Comparison of ENCODE assay signal across 8 mouse cellular contexts in the genomic region with DNA sequence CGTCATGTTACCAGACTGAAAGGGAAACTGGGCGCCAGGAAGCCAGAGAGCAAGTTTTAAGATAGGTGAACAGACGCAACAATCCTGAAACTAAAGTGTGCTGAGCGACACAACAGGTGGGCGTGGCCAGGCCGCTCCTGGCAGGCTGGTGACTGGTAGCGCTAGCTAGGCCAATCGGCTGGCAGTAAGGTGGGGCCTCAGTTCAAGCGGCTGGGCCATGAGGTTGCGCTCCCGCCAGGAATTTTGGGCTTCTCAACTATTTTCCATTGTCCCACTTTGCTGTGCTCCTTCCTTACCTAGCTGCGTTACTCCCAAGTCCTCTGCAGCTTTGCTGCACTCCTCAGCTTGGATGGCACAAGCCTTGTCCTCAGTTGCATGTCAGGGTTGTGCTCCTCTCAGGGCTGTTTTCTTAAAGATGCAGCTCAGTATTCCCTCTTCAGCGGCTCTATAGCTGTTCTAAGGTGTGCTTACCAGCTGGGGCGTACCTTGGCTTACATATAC. TPM values are rescaled to one million over a fixed set of nuclear protein-coding genes. Genes with fewer than 3 reads are reported as not detected.
A peak's percentile ranks its signal among the peaks of the same experiment; 100 is the strongest.
DNase-seq lines count a peak whose midpoint lies in the region; ATAC-seq lines count a peak whose summit lies in the region.

A gene (minus strand): TSS at position 30 of the 501 bp plus-strand sequence.

- H3K4me3 ChIP-seq in forebrain, embryonic 13.5 days, result peak within 1 kb of the TSS; percentile 40

- no peaks in the 10 kb centered on the region for H3K9me3 ChIP-seq in forebrain, embryonic 13.5 days (replicated peaks)

- peak within 1 kb of the TSS; percentile 57 for H3K9ac ChIP-seq in forebrain, embryonic 13.5 days

- no peak within 1 kb of the TSS for H3K27ac ChIP-seq in forebrain, embryonic 13.5 days

- WGBS in forebrain, embryonic 13.5 days, result 3% methylated on average over 14 of the region's 14 CpGs

- ATAC-seq in forebrain, embryonic 13.5 days, result peak; percentile 95
- ATAC-seq in hematopoietic stem cell, adult 5-6 weeks (replicated peaks in 1 of 2; ENCODE audit: insufficient read depth in 1 of 2, low FRiP score in 2 of 2, low TSS enrichment in 1 of 2, low read depth in 1 of 2, poor library complexity in 2 of 2, severe bottlenecking in 2 of 2), result peak; percentile 98 to 99
- ATAC-seq in megakaryocyte, adult 5-6 weeks (ENCODE audit: poor library complexity, severe bottlenecking), result peak; percentile 94

- H3K27me3 ChIP-seq in forebrain, embryonic 13.5 days, result no peaks in the 10 kb centered on the region

- DNase-seq in NIH3T3 (ENCODE audit: low read depth) (peak; percentile 37), adipocyte (ENCODE audit: low spot score) (no peak)
- peak; percentile 87 for DNase-seq in c-Kit-positive CD71-positive TER-119-positive erythroid progenitor cells, embryonic 14.5 days (ENCODE audit: low spot score)
- peak; percentile 19 to 36 for DNase-seq in layer of hippocampus, postnatal 10 days (ENCODE audit: low spot score in 2 of 2)
- DNase-seq in skeletal muscle tissue, adult 2 months (ENCODE audit: low read depth, low spot score), result peak; percentile 51

- peak within 1 kb of the TSS; percentile 63 for H3K4me2 ChIP-seq in forebrain, embryonic 13.5 days

- H3K4me1 ChIP-seq in forebrain, embryonic 13.5 days, result peaks cover 10% of the 10 kb centered on the region

- H3K36me3 ChIP-seq in forebrain, embryonic 13.5 days (ENCODE audit: poor library complexity, severe bottlenecking), result 0 out of 2 replicates have a peak, but pooled peaks cover 2% of the 10 kb centered on the region

RNA-seq across cellular contexts. Expression of the gene that starts here (rescaled TPM):
- 1.2 and 1.3 TPM in 2 replicates for polyA plus RNA-seq in forebrain, embryonic 13.5 days (2015; fragmentation: Nextera tagmentation; extraction: Ambion mirVana)
- total RNA-seq in hematopoietic stem cell, adult 5-6 weeks (2017), result 1.2 and 3.0 TPM in 2 replicates
- total RNA-seq in layer of hippocampus, postnatal 10 days (2021), result 1 to 10 TPM; 4.2 to 5.7 TPM
- 2.3 and 3.7 TPM in 2 replicates for total RNA-seq in megakaryocyte, adult 5-6 weeks (2015)
- total RNA-seq in megakaryocyte, adult 5-6 weeks (2017), result 0.70 and 0.98 TPM in 2 replicates
